Comparison of ENCODE assay signal across 10 mouse cellular contexts in genomic region chr7:83794006-83794683, GRCm38 (mm10). TPM values are rescaled to one million over a fixed set of nuclear protein-coding genes. Genes with fewer than 3 reads are reported as not detected.
DNase-seq lines count a peak whose midpoint lies in the region; ATAC-seq lines count a peak whose summit lies in the region.
"Had no signal": no experiment of that assay in that cellular context is flagged by ENCODE, and none has a peak within 500 bp of the region (broad histone marks: within the 10 kb centered on the region; RNA-seq: fewer than 3 reads in every experiment).

No protein-coding gene starts in this region.

- H3K4me3 ChIP-seq in limb, embryonic 11.5 days (ENCODE audit: low read depth, low read length), result no peak overlapping the region
- no peak overlapping the region for H3K4me3 ChIP-seq in limb, embryonic 10.5 days
- H3K4me3 ChIP-seq in embryonic facial prominence, embryonic 13.5 days, result peak overlapping the region; percentile 7; the same call in 1 of the 2 replicates
- no peak overlapping the region for H3K4me3 ChIP-seq in forebrain, embryonic 16.5 days (replicated peaks; ENCODE audit: low read length)
- H3K4me3 ChIP-seq in midbrain, embryonic 15.5 days, result 0 out of 2 replicates have a peak overlapping the region, but pooled peaks have one; percentile 11

- no peak for DNase-seq in limb, embryonic 11.5 days (ENCODE audit: low spot score)
- no peak for DNase-seq in limb, embryonic 10.5 days (ENCODE audit: low spot score)
- DNase-seq in left cerebral cortex, adult 11 months (ENCODE audit: low spot score), result no peak
- DNase-seq in B cell, adult 2 months, result no peak
- no peak for DNase-seq in cerebellum, adult 18-20 months

- H3K36me3 ChIP-seq in limb, embryonic 11.5 days (ENCODE audit: control insufficient read depth, insufficient read depth, low read length), result no peaks in the 10 kb centered on the region
- no peaks in the 10 kb centered on the region for H3K36me3 ChIP-seq in limb, embryonic 10.5 days
- no peaks in the 10 kb centered on the region for H3K36me3 ChIP-seq in embryonic facial prominence, embryonic 13.5 days
- H3K36me3 ChIP-seq in forebrain, embryonic 16.5 days (ENCODE audit: control insufficient read depth, insufficient read depth), result no peaks in the 10 kb centered on the region
- no peaks in the 10 kb centered on the region for H3K36me3 ChIP-seq in midbrain, embryonic 15.5 days (replicated peaks)

- H3K27ac ChIP-seq in limb, embryonic 11.5 days (replicated peaks; ENCODE audit: low read depth, low read length), result no peak overlapping the region
- H3K27ac ChIP-seq in limb, embryonic 10.5 days, result no peak overlapping the region
- no peak overlapping the region for H3K27ac ChIP-seq in embryonic facial prominence, embryonic 13.5 days
- H3K27ac ChIP-seq in forebrain, embryonic 16.5 days (ENCODE audit: low read length), result no peak overlapping the region
- no peak overlapping the region for H3K27ac ChIP-seq in midbrain, embryonic 15.5 days
- H3K27ac ChIP-seq: macrophage had no signal

- WGBS in limb, embryonic 11.5 days, result 42% methylated on average over 11 of the region's 11 CpGs
- 45% methylated on average over 11 of the region's 11 CpGs for whole genome bisulfite sequencing in limb, embryonic 10.5 days
- 40% methylated on average over 11 of the region's 11 CpGs for WGBS in embryonic facial prominence, embryonic 13.5 days
- WGBS in forebrain, embryonic 16.5 days, result 52% methylated on average over 11 of the region's 11 CpGs
- WGBS in midbrain, embryonic 15.5 days, result 42% methylated on average over 11 of the region's 11 CpGs

- peaks cover 4% of the 10 kb centered on the region; the same call in 1 of the 2 replicates for H3K4me1 ChIP-seq in limb, embryonic 11.5 days (ENCODE audit: control insufficient read depth, insufficient read depth, low read length)
- H3K4me1 ChIP-seq in limb, embryonic 10.5 days, result peaks cover 15% of the 10 kb centered on the region
- H3K4me1 ChIP-seq in embryonic facial prominence, embryonic 13.5 days, result peaks cover 15% of the 10 kb centered on the region
- H3K4me1 ChIP-seq in forebrain, embryonic 16.5 days (replicated peaks; ENCODE audit: control insufficient read depth, insufficient read depth, low read length), result peaks cover 10% of the 10 kb centered on the region; the same call in 1 of the 2 replicates
- H3K4me1 ChIP-seq in midbrain, embryonic 15.5 days, result peaks cover 6% of the 10 kb centered on the region; the same call in 1 of the 2 replicates

- H3K4me2 ChIP-seq in limb, embryonic 11.5 days (ENCODE audit: low read depth, severe bottlenecking), result peak overlapping the region; percentile 24; the same call in 1 of the 2 replicates
- H3K4me2 ChIP-seq in embryonic facial prominence, embryonic 13.5 days, result peak overlapping the region; percentile 49
- H3K4me2 ChIP-seq in forebrain, embryonic 16.5 days (ENCODE audit: low read length), result peak overlapping the region; percentile 20
- H3K4me2 ChIP-seq in midbrain, embryonic 15.5 days, result peak overlapping the region; percentile 43

- no peak for ATAC-seq in limb, embryonic 11.5 days (ENCODE audit: insufficient number of reproducible peaks, low FRiP score, low TSS enrichment, low read depth)
- no peak for ATAC-seq in embryonic facial prominence, embryonic 13.5 days (ENCODE audit: insufficient number of reproducible peaks, insufficient read depth, low FRiP score, low TSS enrichment, low read depth)
- no peak for ATAC-seq in forebrain, embryonic 16.5 days
- ATAC-seq in midbrain, embryonic 15.5 days (replicated peaks), result peak; percentile 31

- no peaks in the 10 kb centered on the region for H3K9me3 ChIP-seq in limb, embryonic 11.5 days (ENCODE audit: control insufficient read depth, low read length)
- H3K9me3 ChIP-seq in limb, embryonic 10.5 days (replicated peaks), result no peaks in the 10 kb centered on the region
- H3K9me3 ChIP-seq in embryonic facial prominence, embryonic 13.5 days, result no peaks in the 10 kb centered on the region
- H3K9me3 ChIP-seq in forebrain, embryonic 16.5 days (ENCODE audit: control insufficient read depth, low read length), result no peaks in the 10 kb centered on the region
- H3K9me3 ChIP-seq in midbrain, embryonic 15.5 days, result no peaks in the 10 kb centered on the region

- no peaks in the 10 kb centered on the region for H3K27me3 ChIP-seq in limb, embryonic 11.5 days (ENCODE audit: control insufficient read depth, insufficient read depth, low read length)
- H3K27me3 ChIP-seq in limb, embryonic 10.5 days (ENCODE audit: low read depth, poor library complexity, severe bottlenecking), result no peaks in the 10 kb centered on the region
- no peaks in the 10 kb centered on the region for H3K27me3 ChIP-seq in embryonic facial prominence, embryonic 13.5 days
- H3K27me3 ChIP-seq in forebrain, embryonic 16.5 days (replicated peaks; ENCODE audit: control insufficient read depth, insufficient read depth, low read length), result no peaks in the 10 kb centered on the region
- no peaks in the 10 kb centered on the region for H3K27me3 ChIP-seq in midbrain, embryonic 15.5 days (replicated peaks)

- H3K9ac ChIP-seq in limb, embryonic 11.5 days (ENCODE audit: low read length), result no peak overlapping the region
- no peak overlapping the region for H3K9ac ChIP-seq in embryonic facial prominence, embryonic 13.5 days
- no peak overlapping the region for H3K9ac ChIP-seq in forebrain, embryonic 16.5 days (replicated peaks; ENCODE audit: low read depth, low read length)
- H3K9ac ChIP-seq in midbrain, embryonic 15.5 days, result peak overlapping the region; percentile 13; the same call in 1 of the 2 replicates

RNA-seq across cellular contexts. Expression of gene Cfap161, which starts 0.5 kb away (rescaled TPM):
- polyA plus RNA-seq in limb, embryonic 11.5 days (2014; fragmentation: Nextera tagmentation; extraction: Ambion mirVana), result 0.19 and 0.35 TPM in 2 replicates
- polyA plus RNA-seq in limb, embryonic 10.5 days (2016; fragmentation: Nextera tagmentation; extraction: Ambion mirVana), result 0.14 TPM in 1 of 2 replicates, not detected in the other
- 0.39 and 0.41 TPM in 2 replicates for polyA plus RNA-seq in embryonic facial prominence, embryonic 13.5 days (2015; fragmentation: Nextera tagmentation; extraction: Ambion mirVana)
- polyA plus RNA-seq in forebrain, embryonic 16.5 days (2015; fragmentation: Nextera tagmentation; extraction: Ambion mirVana), result 0.73 and 0.91 TPM in 2 replicates
- 1.5 and 2.2 TPM in 2 replicates for polyA plus RNA-seq in midbrain, embryonic 15.5 days (2015; fragmentation: Nextera tagmentation; extraction: Ambion mirVana)
- polyA plus RNA-seq: stomach, embryonic 16.5 days had no signal

RNA-seq across cellular contexts. Expression of gene Il16, which starts 48.6 kb away (rescaled TPM):
- 2.2 and 3.4 TPM in 2 replicates for polyA plus RNA-seq in limb, embryonic 11.5 days (2014; fragmentation: Nextera tagmentation; extraction: Ambion mirVana)
- polyA plus RNA-seq in limb, embryonic 10.5 days (2016; fragmentation: Nextera tagmentation; extraction: Ambion mirVana), result 2.3 and 3.4 TPM in 2 replicates
- 4.7 and 4.9 TPM in 2 replicates for polyA plus RNA-seq in embryonic facial prominence, embryonic 13.5 days (2015; fragmentation: Nextera tagmentation; extraction: Ambion mirVana)
- polyA plus RNA-seq in forebrain, embryonic 16.5 days (2015; fragmentation: Nextera tagmentation; extraction: Ambion mirVana), result 0.90 and 1.5 TPM in 2 replicates
- polyA plus RNA-seq in midbrain, embryonic 15.5 days (2015; fragmentation: Nextera tagmentation; extraction: Ambion mirVana), result 0.93 and 1.3 TPM in 2 replicates

Comparison
In these comparisons a context has a peak if more than half of its experiments do, and no peak if none do; other contexts are left out.
1. H3K4me3 ChIP-seq: peak in embryonic facial prominence, embryonic 13.5 days (single experiment) and midbrain, embryonic 15.5 days (single experiment); none in limb, embryonic 11.5 days (single experiment), limb, embryonic 10.5 days (single experiment) and forebrain, embryonic 16.5 days (single experiment).
2. Peak in every context shown above with its lines, with median percentiles within 50 percentile points of each other: H3K4me2 ChIP-seq.